8 mouse cellular contexts compared by ENCODE assay signal in the genomic region with DNA sequence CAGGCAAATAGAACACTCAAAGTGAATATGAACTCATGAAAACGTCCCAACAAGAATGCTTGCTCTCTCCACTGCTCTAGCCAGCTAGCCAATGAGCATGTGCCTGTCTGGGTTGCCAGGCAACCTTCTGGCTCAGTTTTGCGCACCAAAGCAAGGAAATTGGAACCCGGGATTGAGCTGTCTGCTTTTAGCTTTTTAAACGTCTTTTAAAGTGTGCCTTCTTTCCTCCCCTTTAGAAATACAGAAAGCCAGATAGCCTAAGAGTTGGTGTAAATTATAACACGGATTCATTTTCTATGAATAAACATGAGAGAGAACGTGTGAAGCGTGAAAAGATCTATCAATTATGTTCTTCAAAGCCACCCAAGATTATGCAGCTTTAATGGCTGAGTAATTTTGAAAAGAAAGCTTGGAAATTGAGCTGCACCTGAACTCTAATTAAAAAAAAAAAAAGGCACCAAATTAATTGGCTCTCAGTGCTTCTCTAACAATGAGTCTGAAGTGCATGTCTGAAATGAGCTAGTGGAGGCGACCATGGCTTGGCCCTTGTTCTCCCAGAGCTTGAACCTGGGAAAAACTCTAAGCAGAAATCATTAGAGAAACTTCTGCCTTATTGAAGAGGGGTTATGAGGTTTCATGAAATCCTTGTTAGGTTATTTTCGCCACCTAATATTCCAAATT. TPM values are rescaled to one million over a fixed set of nuclear protein-coding genes. Genes with fewer than 3 reads are reported as not detected.
DNase-seq lines count a peak whose midpoint lies in the region; ATAC-seq lines count a peak whose summit lies in the region.

No protein-coding gene starts in this region.

- no peak overlapping the region for H3K9ac ChIP-seq in forebrain, embryonic 12.5 days
- no peak overlapping the region for H3K9ac ChIP-seq in midbrain, embryonic 13.5 days (replicated peaks)

- H3K4me2 ChIP-seq in forebrain, embryonic 12.5 days = peak overlapping the region; percentile 32
- H3K4me2 ChIP-seq in midbrain, embryonic 13.5 days (replicated peaks) = peak overlapping the region; percentile 36

- H3K4me3 ChIP-seq in forebrain, embryonic 12.5 days (replicated peaks) = no peak overlapping the region; the same call in 1 of the 2 replicates
- H3K4me3 ChIP-seq in midbrain, embryonic 13.5 days (replicated peaks) = peak overlapping the region; percentile 19; the same call in 1 of the 2 replicates

- H3K9me3 ChIP-seq in forebrain, embryonic 12.5 days = no peaks in the 10 kb centered on the region
- no peaks in the 10 kb centered on the region for H3K9me3 ChIP-seq in midbrain, embryonic 13.5 days

- 9% methylated on average over 9 of the region's 9 CpGs for WGBS in forebrain, embryonic 12.5 days
- 13% methylated on average over 9 of the region's 9 CpGs for WGBS in midbrain, embryonic 13.5 days

- H3K36me3 ChIP-seq in forebrain, embryonic 12.5 days (replicated peaks) = no peaks in the 10 kb centered on the region
- H3K36me3 ChIP-seq in midbrain, embryonic 13.5 days = no peaks in the 10 kb centered on the region

- H3K27me3 ChIP-seq in forebrain, embryonic 12.5 days = no peaks in the 10 kb centered on the region; the same call in 1 of the 2 replicates
- H3K27me3 ChIP-seq in midbrain, embryonic 13.5 days = peaks cover 22% of the 10 kb centered on the region

- peak; percentile 90 for ATAC-seq in forebrain, embryonic 12.5 days (ENCODE audit: low FRiP score)
- peak; percentile 91 for ATAC-seq in midbrain, embryonic 13.5 days

- H3K27ac ChIP-seq in forebrain, embryonic 12.5 days = peak overlapping the region; percentile 95
- peak overlapping the region; percentile 47; the same call in 1 of the 2 replicates for H3K27ac ChIP-seq in midbrain, embryonic 13.5 days

- peaks cover 22% of the 10 kb centered on the region for H3K4me1 ChIP-seq in forebrain, embryonic 12.5 days
- H3K4me1 ChIP-seq in midbrain, embryonic 13.5 days (replicated peaks) = peaks cover 19% of the 10 kb centered on the region

- peak; percentile 51 for DNase-seq in Muller cell, postnatal 12 days (ENCODE audit: inconsistent ontology term)
- peak; percentile 36 for DNase-seq in layer of hippocampus, adult 11-12 months (ENCODE audit: low spot score)
- no peak for DNase-seq in heart, adult 18-20 months
- DNase-seq in adrenal gland, adult 18-20 months (ENCODE audit: low spot score in 2 of 2) = no peak
- DNase-seq in spleen, postnatal 10 days (ENCODE audit: low spot score in 2 of 2) = no peak
- no peak for DNase-seq in lung, postnatal 4 days

RNA-seq across cellular contexts. Expression of gene Cpb2, which starts 6.0 kb away (rescaled TPM):
- polyA plus RNA-seq in forebrain, embryonic 12.5 days (2016; fragmentation: Nextera tagmentation; extraction: Ambion mirVana) = not detected in 2 replicates
- polyA plus RNA-seq in midbrain, embryonic 13.5 days (2015; fragmentation: Nextera tagmentation; extraction: Ambion mirVana) = 0.19 TPM in 1 of 2 replicates, not detected in the other
- not detected for total RNA-seq in heart, adult 18-20 months (2021)
- total RNA-seq in adrenal gland, adult 18-20 months (2021) = not detected

RNA-seq across cellular contexts. Expression of gene Zc3h13, which starts 48.1 kb away (rescaled TPM):
- polyA plus RNA-seq in forebrain, embryonic 12.5 days (2016; fragmentation: Nextera tagmentation; extraction: Ambion mirVana) = 48.1 and 49.6 TPM in 2 replicates
- polyA plus RNA-seq in midbrain, embryonic 13.5 days (2015; fragmentation: Nextera tagmentation; extraction: Ambion mirVana) = 45.2 and 45.4 TPM in 2 replicates
- total RNA-seq in heart, adult 18-20 months (2021) = 10 to 100 TPM; 24.9 to 28.2 TPM
- 10 to 100 TPM; 27.0 to 30.0 TPM for total RNA-seq in adrenal gland, adult 18-20 months (2021)

Comparison
In these comparisons a context has a peak if more than half of its experiments do, and no peak if none do; other contexts are left out.
1. DNase-seq: peak in Muller cell, postnatal 12 days (single experiment) and layer of hippocampus, adult 11-12 months (single experiment); none in heart, adult 18-20 months (0 of 2), adrenal gland, adult 18-20 months (0 of 2), spleen, postnatal 10 days (0 of 2) and lung, postnatal 4 days (0 of 2).